Mouse (Mus musculus) urinary bladder, adult 18-20 months (tissue): ENCODE data around the gene Hs3st2.
"Not testable (repeated sequence)": the region's sequence is repeated elsewhere in the genome, so short reads cannot be mapped to it uniquely, and the experiment has no call there.

Source experiments
- DNase-seq, 2 experiments: peaks; one replicate each; pipeline ENCODE4 v3.0.0; 2022; ENCODE audit warnings: low spot score in 2 of 2, mixed read lengths in 2 of 2

Hs3st2 gene

DNA sequence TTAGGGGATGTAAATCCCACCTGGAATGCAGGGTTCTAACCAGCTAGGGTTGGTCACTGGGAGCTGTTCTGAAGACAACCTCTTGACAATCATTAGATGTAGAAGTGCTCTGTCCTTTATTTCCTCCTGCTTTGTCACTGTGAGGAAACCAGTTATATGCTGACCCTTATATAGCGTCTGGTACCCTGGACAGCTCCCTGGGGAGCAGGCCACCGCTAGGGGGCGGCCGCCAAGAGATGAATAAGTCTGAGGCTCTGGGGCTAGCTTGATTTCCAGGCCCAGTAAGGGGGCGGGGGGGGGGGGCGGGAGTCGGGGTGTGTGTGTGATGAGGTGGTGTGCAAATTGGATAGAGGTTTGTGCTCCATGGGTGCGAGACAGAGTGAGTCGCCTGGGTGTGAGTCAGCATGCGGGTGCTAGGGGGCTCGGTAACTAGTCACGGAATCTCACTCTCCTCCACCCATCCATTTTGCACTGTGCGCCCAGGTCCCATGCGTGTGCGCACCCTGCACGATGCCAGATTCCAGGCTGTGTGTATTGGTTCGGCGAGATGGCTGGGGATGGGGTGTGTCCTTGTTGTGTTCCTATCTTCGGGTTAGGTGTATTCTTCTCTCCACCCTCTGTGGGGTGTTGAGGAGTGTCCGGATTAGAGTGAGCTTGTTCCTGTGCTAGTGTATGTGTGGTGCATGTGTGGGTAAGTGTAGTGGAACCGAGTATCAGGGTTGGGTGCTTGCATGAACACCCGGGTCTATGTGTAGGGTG lies at the start of gene Hs3st2:
Gene Hs3st2, plus strand, starts transcription at position 635 of the 759 bp plus-strand sequence.
- no peak for DNase-seq

DNA sequence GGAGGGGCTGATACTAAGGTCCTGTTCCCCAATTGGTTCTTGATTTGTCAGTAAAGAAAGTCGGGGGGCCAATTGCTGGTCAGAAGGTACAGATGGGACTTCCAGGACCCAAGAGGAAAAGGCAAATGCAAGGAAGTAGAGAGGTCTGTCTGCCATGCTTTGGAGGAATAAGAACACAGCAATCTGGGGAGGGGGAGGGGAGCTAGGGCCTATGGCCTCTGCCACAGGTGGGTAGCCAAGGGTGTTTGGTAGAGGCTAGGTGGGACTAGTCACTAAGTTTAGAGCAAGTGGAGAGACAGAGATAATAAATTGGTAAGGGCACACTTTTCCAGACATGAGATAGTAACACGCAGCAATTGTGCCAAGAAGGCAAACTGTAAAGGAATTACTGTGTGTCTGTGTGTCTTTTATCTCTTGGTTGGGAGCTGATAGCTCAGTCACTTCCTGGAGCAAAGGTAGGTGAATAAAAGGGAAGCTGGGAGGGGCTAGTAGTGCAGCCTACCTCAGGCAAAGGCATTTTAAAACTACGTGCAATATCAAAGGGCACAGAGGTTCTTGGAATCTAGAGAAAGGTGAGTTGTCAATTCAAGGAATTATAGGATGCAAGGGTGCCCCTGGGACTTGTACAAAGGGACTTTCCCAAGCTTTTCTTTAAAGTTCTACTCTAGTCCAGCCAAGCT lies 43.2 kb upstream of the Hs3st2 start:
- no peak for DNase-seq

DNA sequence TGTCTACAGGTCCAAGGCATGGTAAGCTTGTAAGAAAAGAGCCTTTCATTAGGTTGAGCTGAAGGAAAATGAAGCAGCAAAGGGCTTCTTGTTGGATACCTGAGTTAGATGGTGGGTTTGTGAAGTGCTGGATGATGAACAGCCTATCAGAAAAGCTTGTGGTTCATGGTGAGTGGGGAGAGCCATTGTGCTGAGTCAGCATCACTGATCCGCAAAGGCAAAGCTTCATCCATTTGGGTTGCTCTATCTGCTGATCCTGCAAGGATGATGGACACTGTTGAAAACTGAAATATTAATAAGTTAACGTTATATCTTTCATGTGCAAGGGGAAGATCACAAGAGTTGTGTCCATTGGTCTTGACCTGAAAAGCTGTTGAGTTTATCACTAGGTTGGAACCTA lies 40.0 kb upstream of the Hs3st2 start:
- DNase-seq, result no peak

DNA sequence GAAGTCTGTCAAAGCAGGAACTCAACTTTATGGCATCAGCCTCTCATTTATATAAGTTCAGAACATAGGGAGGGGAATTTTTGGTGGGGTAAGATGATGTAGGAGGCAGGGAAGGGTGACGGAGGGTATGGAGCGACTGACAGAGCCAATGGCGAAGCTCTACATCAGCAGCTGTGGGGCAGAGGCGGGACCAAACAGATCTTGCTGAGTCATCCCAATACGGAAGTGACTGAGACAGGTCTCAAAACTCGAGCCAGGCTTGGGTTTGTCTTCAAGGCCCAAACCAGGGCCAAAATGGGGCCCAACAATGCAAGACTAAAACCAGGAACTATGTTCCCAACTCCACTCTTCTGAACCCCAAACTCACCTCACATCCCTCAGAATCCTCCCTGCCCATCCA lies 30.2 kb upstream of the Hs3st2 start:
- not testable (repeated sequence) for DNase-seq

DNA sequence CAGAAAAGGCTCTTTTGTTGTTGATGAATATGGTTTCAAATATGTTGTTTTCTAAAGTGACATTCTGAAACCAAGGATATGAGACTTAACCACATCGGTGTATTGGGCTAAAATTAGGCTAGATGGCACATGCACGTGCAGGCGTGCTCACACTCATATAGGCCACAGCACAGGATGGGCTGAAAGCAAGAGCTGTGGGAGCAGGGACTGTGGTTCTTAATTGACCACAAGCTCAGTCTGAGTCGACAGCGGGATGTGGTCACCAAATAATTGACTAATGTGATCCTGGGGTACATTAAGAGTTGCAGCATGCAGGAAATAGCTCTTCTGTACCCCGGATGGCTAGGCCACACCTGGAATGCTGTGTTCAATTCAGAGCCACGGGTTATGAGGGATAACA lies 26.1 kb upstream of the Hs3st2 start:
- no peak for DNase-seq

DNA sequence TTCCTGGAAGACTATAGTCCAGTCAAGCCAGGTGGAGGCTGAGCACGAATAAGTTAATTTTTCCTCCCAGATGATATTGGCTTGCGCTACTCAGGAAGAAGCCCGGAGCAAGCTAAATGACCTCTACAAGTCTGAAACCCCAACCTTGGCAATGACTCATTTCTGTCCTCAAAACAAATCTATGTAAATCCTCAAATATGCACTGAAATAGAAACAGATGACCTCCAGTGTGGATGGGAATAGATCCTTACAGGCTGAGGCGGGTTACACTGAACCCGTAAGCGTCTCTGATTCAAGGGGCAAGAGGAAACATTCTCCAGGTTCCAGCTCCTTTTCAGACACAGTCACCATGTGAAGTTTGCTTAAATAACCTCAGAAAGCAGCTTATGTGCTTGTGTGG lies 24.5 kb upstream of the Hs3st2 start:
- no peak for DNase-seq

DNA sequence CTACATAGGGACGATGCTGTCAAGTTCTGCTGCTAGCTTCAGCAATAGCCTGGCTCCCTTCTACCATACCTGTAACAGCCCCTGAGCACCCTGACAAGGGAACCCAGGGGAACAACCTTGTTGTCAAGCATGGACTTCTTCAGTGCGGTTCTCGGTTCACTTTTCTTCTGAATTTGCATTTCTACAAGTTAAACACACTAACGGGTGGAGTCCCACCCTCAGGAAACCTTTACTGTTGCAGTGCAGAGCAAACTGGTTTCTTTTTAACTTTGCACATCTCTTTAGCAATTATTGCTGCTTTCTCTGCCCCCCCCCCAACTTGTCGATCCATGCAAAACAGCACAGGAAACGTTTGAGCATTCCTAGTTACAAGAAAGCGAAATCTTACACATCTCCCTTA lies 19.7 kb upstream of the Hs3st2 start:
- DNase-seq, result no peak

DNA sequence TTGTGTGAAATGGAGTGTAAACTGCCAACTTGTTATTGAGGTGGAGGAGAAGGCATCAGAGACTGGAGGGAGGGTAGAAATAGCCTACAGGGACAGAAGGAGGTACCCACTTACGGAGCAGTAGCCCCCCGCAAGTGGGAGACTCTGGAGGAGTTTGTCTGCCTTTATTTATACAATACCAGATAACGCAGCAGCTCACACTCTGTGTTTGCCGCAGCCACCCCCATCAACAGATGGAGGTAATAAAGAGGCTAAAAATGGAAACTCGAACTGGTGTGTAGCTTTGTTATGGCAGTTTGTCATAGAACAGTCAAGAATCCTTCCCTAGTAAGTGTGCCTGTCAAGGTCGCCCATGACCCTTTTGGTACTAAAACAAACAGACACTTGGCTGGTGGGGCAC lies 16.2 kb upstream of the Hs3st2 start:
- no peak for DNase-seq

DNA sequence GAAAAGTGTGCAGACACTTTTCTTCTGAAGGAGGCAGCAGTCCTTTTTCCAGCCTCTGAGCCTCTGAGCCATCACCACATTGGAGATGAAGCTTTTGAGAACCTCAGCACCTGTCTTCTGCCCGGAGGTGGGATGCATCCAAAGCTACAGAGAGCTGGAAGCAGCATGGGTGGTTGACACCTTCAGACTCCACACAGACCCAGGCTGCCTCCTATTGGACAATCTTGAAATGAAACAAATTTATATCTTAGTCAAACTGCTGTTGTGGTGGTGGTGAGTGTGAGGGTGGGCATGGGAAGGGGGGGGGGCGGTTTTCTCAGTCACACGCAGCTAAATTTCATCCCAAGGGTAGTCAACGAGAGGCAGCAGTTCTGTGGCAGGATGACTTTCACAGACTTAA lies 12.7 kb upstream of the Hs3st2 start:
- no peak for DNase-seq

DNA sequence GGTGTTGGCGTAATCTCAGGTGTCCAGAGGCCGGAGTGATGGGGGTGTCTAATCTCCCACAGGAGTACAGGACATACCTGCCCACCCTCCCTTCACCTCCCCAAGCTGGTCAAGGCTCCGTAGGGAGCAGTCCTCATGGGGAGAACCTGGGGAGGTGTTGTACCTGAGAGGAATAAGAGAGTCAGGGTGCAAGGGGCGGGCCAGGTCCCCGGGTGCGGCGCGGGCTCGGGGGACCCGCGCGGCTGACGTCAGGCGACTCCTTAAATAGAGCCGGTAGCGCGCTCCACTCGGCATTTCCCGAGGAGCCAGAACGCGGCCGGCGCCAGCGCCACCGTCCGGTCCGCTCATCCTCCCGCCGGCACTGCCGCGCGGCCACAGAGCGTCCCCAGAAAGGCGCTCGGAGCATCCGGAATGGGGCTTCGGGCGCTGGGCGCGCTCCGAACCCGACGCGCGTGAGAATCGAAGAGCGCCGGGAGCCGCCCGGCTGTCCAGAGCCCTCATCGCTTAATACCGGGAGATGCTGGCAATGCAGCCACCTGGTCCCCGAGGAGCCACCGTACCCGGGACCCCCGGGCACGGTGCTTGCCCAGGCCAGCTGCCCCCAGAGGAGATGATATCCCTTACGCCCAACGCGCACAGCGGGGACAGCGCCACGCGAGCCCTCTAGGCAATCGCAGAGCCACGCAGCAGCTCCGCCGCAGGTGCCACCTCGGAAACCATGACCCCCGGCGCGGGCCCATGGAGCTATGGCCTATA lies 503 bp downstream of the Hs3st2 start:
- DNase-seq, result no peak

DNA sequence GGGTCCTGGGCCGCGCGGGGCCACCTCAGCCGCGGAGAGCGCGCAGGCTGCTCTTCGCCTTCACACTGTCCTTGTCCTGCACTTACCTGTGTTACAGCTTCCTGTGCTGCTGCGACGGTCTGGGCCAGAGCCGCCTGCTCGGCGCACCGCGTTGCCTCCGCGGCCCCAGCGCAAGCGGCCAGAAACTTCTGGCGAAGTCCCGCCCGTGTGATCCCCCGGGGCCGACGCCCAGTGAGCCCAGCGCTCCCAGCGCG lies 1.0 kb downstream of the Hs3st2 start:
- DNase-seq, result no peak

DNA sequence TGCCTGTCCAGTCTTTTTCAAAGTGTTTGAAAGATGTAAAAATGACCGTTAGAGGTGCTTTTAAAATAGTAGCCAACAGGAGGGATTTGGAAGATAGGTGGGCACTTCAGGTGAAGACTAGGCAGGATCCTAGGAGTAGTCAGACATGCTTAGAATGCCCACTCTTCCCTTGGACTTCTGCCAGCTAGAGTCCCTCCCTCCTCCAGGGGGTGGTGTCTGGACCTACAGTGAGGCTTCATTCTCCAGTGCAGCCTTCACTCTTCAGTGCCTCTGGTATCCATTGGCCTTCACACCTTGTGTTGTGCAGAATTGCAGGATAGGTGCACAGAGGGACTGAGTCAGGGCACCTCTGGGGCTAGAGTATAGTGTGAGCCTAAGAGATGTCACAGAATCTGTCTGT lies 2.2 kb downstream of the Hs3st2 start:
- DNase-seq, result no peak

DNA sequence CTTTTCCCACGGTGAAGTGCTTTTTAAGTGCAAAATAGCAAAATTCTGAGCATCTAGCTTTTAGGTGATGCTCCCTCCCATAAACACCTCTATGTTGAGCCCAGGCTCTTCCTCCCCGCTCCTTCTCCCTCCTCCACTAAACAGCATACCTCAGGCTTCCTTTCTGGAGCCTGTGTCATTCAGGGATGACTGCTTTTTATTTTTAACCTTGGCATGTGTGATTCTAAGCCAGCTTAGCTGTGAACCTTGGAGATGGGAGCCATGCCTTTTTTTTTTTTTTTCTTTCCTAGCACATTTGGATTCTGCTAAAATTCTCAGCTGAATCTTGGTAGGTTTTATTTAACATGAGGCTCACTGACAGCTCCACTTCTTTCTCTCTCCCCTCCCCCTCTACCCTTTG lies 3.2 kb downstream of the Hs3st2 start:
- no peak for DNase-seq

DNA sequence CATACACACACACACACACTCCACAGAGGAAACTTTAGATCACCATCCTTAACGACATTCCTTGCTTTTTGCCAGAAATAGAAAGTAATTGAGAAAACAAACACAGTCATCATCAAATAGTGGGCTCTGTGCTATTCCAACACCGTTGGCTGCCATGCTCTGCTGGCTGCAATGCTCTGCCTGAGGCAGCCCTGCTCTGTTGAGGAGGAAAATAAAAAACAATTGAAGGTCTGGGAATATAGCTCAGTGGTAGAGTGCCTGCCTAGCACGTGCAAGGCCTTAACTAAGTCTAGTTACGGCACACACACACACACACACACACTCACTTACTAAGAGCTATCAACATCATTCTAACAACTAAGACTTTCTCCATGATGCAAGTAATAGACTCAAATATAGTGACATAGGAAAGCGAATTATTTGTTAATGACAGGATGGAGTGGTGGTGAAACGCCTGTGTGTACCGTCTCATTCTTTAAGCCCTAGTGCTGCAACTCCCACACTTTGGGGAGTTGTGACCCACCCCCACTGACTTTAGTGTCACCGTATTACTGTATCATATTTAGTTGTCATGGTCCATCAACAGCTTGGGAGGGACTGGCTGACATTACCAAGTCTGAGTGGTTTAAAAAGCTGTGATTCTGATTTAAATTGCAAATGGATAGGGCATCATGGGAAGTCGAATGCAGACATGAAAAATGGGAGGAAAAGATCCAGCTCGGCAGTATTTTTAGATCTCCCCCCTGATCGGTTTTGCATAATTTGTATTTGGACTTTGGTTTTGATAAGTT lies 19.3 kb downstream of the Hs3st2 start:
- no peak for DNase-seq

DNA sequence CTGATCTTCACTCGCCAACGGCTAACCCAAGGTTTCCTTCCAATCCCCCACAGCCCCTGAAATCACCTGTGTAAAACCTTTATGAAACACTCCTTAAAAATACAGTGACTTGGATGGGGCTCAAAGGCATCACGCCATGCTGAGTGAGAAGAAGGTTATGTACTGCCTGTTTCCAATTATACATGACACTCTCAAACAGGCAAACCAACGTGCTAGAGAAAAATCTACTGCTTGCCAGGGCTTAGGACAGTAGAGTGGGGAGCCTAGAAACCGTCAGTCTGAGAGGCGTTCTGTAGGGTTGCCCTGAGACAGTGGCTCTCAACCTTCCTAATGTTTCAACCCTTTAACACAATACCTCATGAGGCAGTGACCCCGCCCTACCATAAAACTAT lies 19.8 kb downstream of the Hs3st2 start:
- DNase-seq, result no peak

DNA sequence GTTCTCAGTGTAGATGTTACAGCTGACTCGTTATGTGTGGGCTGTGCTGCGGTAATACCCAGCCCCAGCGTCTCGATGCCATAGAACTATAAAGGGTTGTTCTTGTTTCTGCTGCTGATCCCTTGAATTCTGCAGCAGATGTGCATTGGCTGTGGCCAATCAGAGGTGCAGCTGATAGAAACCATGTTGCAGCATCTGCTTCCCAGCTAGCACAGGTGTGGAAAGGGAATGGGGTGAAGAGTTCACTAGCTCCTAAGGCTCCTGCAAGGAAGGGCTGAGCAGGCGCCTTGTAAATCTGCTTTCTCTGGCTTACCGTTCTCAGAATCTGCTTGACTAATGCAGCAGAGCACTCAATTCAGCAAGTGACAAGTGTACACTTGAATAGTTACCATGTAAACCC lies 45.2 kb downstream of the Hs3st2 start:
- no peak for DNase-seq

DNA sequence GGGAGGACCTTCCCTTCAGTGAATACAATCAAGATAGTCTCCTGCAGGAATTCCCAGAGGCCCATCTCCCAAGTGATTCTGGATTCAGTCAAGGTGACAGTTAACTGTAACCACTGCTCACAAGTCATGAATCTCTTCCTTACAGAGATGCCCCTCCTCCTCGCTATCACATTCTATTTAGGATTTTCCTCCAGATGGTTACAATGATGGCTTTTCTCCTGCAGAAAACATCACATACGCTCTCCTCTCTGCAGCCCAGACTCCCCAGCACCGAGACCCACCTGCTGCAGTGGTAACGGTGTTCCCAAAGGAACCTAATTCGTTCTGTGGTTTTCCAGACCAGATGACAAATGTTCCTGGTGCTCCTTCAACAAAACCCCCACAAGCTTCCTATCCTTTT lies 49.5 kb downstream of the Hs3st2 start:
- no peak for DNase-seq

DNA sequence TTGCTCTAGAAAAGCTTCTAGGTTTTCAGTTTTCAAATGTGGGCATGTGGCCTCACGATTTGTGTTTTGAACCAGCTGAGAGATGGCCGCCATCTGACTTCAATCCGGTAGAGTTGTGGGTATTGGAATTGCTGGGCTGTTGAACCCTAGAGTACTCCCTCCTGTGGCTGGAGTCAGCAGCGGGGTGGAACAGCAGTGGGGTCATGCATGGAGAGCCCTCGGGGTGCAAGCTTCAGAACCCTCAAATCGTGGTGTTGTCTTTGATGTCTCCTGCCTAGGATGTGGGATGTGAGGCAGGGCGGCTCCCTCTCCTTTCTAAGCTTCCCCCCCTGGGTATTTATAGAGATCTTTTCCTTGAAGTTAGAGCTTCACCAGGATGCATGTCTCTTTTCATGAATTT lies 52.7 kb downstream of the Hs3st2 start:
- DNase-seq, result no peak

DNA sequence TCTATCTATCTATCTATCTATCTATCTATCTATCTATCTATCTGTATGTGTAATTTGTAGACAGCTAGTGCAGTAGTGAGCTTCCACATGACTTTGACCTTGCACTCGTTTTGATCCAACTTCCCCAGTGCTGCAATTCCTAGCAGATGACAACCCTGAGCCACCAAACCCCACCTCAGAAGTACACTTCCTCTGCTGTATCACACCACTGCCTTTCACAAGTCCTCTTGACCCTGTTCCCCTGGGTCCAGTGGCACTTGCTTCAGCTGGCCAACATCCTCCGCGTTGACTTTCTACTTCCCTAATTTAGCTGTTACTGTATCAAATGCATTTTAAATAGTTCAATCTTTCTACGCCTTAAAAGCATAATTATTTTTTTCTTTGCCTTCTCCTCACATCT lies 54.6 kb downstream of the Hs3st2 start:
- DNase-seq, result no peak

DNA sequence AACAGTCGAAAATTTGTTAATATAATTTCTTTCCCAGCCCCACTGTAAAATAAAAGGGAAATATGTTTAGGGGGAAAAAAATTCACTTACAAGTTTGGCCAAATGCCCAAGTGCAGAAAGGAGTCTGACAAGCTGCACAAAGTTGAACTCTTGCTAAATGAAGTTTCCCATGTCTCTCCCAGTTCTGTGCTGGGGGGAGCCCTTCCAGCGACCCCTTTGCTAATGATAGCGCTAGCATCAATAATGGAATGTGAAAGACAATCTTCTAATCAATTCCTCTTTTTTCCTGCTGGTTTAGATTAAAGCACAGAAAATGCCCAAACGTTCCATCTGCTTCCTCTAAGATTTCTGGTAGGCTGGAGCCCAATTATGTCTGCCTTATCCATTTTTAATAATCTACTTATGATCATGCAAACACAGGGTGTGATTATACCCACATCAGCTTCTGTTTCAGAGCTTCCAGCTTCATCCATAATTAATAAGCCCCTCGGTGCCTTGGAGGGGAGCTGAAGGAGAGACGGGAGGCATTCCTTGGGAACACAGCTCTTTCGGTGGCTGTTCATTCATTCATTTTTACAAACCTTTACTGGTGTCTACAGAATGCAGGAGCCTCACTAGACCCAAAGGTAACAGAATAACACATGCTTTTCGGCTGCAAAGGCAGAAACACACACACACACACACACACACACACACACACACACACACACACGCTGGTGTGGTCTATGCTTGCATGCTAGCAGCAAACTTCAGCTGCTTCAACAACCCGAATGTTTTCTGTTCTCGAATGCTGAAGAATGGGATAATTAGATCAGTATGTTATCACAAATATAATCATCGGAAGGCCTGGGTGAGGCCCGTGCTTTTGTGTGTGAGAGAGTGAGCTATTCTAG lies 59.5 kb downstream of the Hs3st2 start:
- DNase-seq, result no peak

DNA sequence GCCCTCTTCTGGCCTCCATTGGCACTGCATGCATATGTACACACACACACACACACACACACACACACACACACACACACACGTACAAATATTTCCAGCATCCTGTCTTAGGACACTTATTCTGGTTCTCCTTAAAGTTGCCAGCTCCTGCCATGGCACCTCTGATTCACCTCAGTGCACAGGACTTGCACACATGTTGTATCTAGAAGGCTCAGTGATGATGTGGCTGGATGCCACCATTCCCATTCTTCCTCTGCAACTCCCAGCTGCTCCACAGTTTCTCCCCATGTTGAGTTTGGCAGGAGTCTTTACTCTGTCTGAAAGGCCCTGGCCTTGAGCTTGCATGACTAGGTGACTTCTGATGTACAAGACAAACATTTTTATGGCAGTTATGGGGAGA lies 65.1 kb downstream of the Hs3st2 start:
- DNase-seq, result no peak
